Mouse (Mus musculus): ENCODE results near the gene Prickle4.
"Not testable (repeated sequence)": the region's sequence is repeated elsewhere in the genome, so short reads cannot be mapped to it uniquely, and the experiment has no call there.

Prickle4 gene

DNA sequence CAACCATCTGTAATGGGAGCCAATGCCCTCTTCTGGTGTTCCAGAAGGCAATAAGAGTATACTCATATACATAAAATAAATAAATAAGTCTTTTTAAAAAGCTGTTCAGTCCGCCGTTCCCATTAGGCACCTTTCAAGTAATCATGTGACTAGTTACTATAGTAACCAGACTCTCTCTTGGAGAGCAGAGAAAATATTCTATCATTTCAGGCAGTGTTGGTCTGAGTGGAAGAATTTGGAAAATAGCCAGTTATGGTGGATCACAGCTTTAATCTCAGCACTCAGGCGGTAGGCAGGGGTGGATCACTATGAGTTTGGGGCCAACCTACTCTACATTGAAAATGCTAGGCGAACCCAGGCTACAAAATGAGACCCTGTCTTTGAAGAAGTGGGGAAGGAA is 25.4 kb downstream of the Prickle4 start:
- no peak for DNase-seq (ENCODE audit: low spot score)

DNA sequence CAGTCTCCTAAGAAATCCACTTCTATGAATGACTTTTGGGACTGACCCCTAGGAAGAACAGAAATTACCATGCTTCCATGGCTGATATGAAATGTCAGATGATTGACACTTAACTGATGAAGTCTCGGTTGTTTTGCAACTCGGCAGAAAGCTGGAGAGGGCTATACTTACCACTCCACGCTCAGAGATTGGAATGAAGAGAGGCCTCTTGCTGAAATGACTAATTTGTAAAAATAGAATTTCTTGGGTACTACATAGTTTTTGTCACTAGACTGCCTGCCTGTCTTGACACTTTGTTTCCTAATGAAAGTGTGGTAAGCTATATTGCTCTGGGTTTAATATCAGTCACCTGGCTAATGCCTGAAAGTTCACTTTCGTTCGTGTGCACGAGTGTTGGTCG is 30.1 kb downstream of the Prickle4 start:
- DNase-seq (ENCODE audit: low spot score), result no peak

DNA sequence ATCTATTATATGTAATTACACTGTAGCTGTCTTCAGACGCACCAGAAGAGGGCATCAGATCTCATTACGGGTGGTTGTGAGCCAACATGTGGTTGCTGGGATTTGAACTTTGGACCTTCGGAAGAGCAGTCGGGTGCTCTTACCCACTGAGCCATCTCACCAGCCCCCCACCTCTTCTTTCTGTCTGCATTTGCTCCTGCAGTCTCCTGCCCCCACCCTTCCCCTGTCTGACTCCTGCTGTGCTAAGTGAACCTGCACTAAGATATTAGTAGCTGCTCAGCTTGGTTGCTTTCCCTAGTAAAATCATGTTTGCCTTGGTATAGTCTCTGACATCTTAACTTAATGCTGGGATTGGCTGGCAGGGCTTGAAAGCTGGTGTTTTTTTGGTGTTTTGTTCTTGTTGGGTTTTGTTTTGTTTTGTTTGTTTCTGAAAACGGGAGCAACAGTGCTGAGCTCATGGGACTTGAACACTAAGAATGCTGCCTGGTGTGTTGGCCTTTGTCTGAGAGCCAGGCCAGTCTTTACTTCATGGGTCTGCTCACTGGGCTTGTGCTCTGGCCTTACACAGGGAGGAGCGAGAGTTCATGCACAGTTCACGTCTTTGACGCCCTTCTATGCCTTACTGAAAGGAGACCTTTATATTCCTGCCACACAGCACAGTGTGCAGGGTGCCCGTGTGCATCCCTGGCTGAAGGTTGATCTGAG is 31.4 kb downstream of the Prickle4 start:
- peak; percentile 77 for DNase-seq (ENCODE audit: low spot score)

DNA sequence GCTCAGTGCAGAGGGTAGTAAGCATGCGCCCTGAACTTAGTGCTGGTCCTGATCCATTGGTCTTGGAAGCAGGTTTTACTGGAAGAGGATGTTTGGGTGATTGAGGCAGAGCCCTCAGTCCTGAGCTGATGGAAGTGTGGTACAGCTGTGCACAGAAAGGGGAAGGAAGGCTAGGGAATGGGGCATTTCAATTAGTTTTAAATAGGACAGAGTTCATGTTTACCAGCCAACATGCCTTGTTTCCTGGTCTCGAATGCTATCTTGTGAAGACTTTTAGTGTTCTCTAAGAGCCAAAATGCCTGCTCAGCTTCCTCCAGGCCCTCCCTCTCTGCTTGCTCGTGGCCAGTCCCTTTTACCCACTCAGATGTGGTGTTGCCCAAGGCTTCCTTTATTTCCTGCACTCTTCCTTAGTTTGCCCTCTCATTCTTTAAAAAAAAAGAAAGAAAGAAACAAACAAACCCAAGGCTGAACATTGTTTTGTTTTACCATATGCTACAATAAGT is 35.7 kb downstream of the Prickle4 start:
- no peak for DNase-seq (ENCODE audit: low spot score)

DNA sequence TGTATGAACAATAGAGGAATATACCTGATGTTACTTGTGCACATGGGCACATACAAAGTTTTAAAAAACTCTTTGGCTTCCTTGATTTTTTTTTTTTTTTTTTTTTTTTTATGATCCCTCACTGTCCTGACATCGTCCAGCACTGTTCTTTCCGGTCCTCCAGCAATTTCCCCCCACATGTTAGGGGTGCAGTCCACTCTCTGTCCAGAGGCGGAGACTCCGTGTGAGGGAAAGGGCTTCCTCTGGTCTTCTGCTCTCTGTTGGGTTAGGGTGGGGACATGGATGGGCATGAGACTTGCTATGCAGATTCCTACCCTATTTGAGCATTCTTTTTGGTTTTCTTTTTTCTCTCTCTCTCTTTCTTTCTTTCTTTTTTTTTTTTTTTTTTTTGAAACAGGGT is 36.6 kb downstream of the Prickle4 start:
- no peak for DNase-seq (ENCODE audit: low spot score)

DNA sequence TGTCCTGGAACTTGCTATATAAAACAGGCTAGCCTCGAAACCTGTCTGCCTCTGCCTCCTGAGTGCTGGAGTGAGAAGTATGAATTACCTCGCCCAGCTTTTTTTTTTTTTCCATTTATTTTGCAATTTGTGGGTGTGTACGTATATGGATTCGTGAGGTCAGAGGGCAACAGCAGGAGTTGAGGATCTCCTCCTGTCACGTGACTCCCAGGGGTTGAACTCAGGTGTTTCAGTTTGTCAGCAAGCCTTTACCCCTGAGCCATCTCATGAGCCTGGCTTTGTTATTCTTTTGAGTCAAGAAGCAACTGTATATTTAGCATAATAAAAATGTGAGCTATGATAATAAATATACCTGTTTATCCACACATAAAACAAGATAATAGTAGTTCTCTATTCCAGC is 38.8 kb downstream of the Prickle4 start:
- DNase-seq (ENCODE audit: low spot score), result no peak

DNA sequence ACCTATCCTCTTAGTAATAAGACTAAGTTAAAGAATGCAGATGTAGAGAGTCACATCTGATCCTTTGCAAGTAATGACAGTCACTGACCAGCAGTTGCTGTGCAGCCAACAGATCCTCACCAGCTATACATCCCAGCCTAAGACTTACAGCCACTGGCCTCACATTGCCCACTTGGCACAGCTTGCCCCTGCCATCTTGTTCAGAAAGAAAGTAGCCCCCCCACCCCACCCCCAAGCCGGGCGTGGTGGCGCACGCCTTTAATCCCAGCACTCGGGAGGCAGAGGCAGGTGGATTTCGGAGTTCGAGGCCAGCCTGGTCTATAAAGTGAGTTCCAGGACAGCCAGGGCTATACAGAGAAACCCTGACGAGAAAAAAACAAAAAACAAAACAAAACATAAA is 40.2 kb downstream of the Prickle4 start:
- not testable (repeated sequence) for DNase-seq (ENCODE audit: low spot score)

DNA sequence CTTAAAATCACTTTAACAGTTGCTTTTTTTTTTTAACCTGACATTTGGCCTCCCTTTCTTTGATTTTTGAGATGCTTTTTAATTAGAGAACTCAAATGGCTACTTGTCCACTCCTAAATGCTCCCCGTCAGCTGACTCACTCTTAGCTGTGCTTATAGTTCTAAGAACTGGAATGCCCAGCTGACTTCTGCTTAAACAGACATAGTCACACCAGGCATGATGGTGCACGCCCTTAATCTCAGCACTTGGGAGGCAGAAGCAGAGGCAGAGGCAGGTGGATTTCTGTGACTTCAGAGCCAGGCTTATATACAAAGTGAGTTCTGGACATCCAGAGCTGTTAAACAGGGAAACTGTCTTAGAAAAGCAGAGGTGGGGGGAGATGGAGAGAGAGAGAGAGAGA is 42.6 kb downstream of the Prickle4 start:
- DNase-seq (ENCODE audit: low spot score), result no peak

DNA sequence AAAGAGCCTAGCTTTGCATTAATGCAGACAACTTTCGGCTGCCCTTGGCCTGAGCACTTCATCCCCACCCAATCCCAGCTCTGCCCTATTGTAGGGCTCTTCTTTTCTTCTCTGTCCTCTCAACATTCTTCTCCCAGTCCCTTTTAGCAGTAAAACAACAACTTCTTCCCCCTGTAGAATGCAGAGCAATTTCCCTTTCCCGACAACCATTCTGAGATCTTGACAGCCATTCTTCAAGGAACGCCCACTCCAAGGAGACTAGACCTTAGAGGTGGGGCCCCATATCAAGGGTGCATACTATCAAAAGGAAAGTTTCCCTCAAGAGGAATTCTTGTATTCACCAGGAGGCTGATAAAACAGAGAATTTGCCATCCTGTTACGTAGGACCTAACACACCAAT is 45.6 kb downstream of the Prickle4 start:
- DNase-seq (ENCODE audit: low spot score), result peak; percentile 32

DNA sequence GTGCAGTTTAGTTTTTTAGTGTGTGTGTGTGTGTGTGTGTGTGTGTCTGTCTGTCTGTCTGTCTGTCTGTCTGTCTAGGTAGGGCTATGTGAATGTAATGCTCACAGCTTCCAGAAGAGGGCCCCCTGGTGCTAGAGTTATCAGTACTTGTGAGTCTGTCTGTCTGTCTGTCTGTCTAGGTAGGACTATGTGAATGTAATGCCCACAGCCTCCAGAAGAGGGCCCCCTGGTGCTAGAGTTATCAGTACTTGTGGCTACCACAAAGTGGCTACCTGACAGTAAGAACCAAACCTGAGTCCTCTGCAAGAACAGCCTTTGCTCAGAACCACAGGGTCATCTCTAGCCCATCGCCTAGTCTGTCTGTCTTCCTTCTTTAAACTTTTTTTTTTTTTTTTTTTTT is 47.9 kb downstream of the Prickle4 start:
- DNase-seq (ENCODE audit: low spot score), result peak; percentile 90

DNA sequence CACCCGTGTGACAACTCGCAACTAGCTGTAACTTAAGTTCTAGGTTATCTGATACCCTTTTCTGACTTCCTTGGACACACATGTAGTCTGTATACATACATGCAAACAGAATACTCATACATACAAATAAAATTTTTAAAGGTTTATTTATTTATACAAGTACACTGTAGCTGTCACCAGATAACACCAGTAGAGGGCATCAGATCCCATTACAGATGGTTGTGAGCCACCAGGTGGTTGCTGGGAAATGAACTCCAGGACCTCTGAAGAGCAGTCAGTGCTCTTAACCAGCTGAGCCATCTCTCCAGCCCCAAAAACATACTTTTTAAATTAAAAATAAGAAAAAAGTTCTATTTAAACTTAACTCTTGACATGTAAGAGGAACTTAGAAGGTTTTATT is 51.5 kb downstream of the Prickle4 start:
- no peak for DNase-seq (ENCODE audit: low spot score)
